Mouse (Mus musculus) MEL (cell line): ENCODE data around the gene Pcx.

Source experiments
- BHLHE40 ChIP-seq: IDR thresholded peaks from 2 replicates; pipeline ENCODE4 v1.6.1; 2012; ENCODE audit warnings: low read depth, mild to moderate bottlenecking, inconsistent platforms, low read length, improper control_type of control experiment, borderline replicate concordance
- CTCF ChIP-seq, 3 experiments: IDR thresholded peaks in 2 of 3; conservative IDR thresholded peaks in 1 of 3; 2 replicates each; pipeline ENCODE4 v1.5.1; 2011 to 2012; ENCODE audit warnings: low read length in 3 of 3, low read depth in 2 of 3, mild to moderate bottlenecking in 2 of 3, improper control_type of control experiment in 1 of 3, inconsistent platforms in 1 of 3, mixed read lengths in 1 of 3, moderate library complexity in 1 of 3; ENCODE audit not compliant: control insufficient read depth in 1 of 3, insufficient read depth in 1 of 3, poor library complexity in 1 of 3, severe bottlenecking in 1 of 3
- JUND ChIP-seq: IDR thresholded peaks from 2 replicates; pipeline ENCODE4 v1.6.1; 2011; ENCODE audit warnings: low read depth, mild to moderate bottlenecking, improper control_type of control experiment, low read length
- NELFE ChIP-seq: IDR thresholded peaks from 2 replicates; pipeline ENCODE4 v1.6.1; 2011; ENCODE audit warnings: low read depth, low read length, improper control_type of control experiment
- POLR2A ChIP-seq, 2 experiments: IDR thresholded peaks; 2 replicates each; pipeline ENCODE4 v1.6.1; 2011 to 2012; ENCODE audit warnings: low read length in 2 of 2, mild to moderate bottlenecking in 2 of 2, control low read depth in 1 of 2, improper control_type of control experiment in 1 of 2, low read depth in 1 of 2, moderate library complexity in 1 of 2; ENCODE audit not compliant: control insufficient read depth in 1 of 2, insufficient read depth in 1 of 2, poor library complexity in 1 of 2

GRCm38 (mm10) chr19:4473549-4473948 is 36.7 kb upstream of the Pcx start:
- no peak for TF ChIP-seq NELFE
- no peak for TF ChIP-seq BHLHE40
- no peak for TF ChIP-seq POLR2A (IDR thresholded peaks at IDR 0.05; ENCODE audit: control insufficient read depth in 1 of 2, insufficient read depth in 1 of 2, low read depth in 1 of 2, low read length in 2 of 2, poor library complexity in 1 of 2)
- no peak for TF ChIP-seq CTCF (IDR thresholded peaks at IDR 0.05 in 2 of 3, conservative IDR thresholded peaks at IDR 0.05 in 1 of 3; ENCODE audit: control insufficient read depth in 1 of 3, insufficient read depth in 1 of 3, low read depth in 2 of 3, low read length in 3 of 3, poor library complexity in 1 of 3, severe bottlenecking in 1 of 3)
- TF ChIP-seq JUND, result no peak
